Mouse (Mus musculus) testis, postnatal 14 days (tissue): Measurements from ENCODE around the gene Cfl2.

ENCODE experiments used
- DNase-seq: peaks from one replicate; pipeline ENCODE4 v3.0.0; 2021; ENCODE audit warnings: low spot score

Cfl2 gene

GRCm38 (mm10) chr12:54829876-54830275, 32.8 kb downstream of the Cfl2 start:
- no peak for DNase-seq

- no peak for DNase-seq
These were observed 34.6 kb downstream of the Cfl2 start for GRCm38 (mm10) chr12:54828043-54828442.

GRCm38 (mm10) chr12:54825202-54825601, 37.5 kb downstream of the Cfl2 start:
- no peak for DNase-seq

GRCm38 (mm10) chr12:54822836-54823426, 39.7 kb downstream of the Cfl2 start:
- no peak for DNase-seq

GRCm38 (mm10) chr12:54820684-54821161, 42.0 kb downstream of the Cfl2 start:
- DNase-seq, result no peak

GRCm38 (mm10) chr12:54819181-54819935, 43.3 kb downstream of the Cfl2 start:
- no peak for DNase-seq

- no peak for DNase-seq
These were observed 52.5 kb downstream of the Cfl2 start for GRCm38 (mm10) chr12:54810142-54810541.
